Mouse (Mus musculus) ES-Bruce4 (cell line): ENCODE results near the gene Olfr325. TPM values are rescaled to one million over a fixed set of nuclear protein-coding genes. Genes with fewer than 3 reads are reported as not detected.

Source experiments
- H3K27ac ChIP-seq: 2 replicates; pipeline ENCODE4 v1.5.1; 2012; ENCODE audit warnings: low read length, inconsistent platforms; ENCODE audit not compliant: insufficient read depth
- H3K27me3 ChIP-seq: 2 replicates; pipeline ENCODE4 v1.6.1; 2012; ENCODE audit warnings: mild to moderate bottlenecking, low read length, inconsistent platforms; ENCODE audit not compliant: control insufficient read depth, poor library complexity, insufficient read depth, severe bottlenecking
- H3K36me3 ChIP-seq: 2 replicates; pipeline ENCODE4 v1.6.1; 2012; ENCODE audit warnings: inconsistent platforms, mild to moderate bottlenecking, low read length, moderate library complexity; ENCODE audit not compliant: control insufficient read depth, poor library complexity, insufficient read depth, severe bottlenecking
- H3K4me1 ChIP-seq: one replicate; pipeline ENCODE4 v1.8.1; 2011; ENCODE audit warnings: low read length; ENCODE audit not compliant: control insufficient read depth, insufficient read depth
- H3K4me3 ChIP-seq: 2 replicates; pipeline ENCODE4 v1.5.1; 2011; ENCODE audit warnings: low read depth, mild to moderate bottlenecking, low read length
- H3K9ac ChIP-seq: 2 replicates; pipeline ENCODE4 v1.6.1; 2012; ENCODE audit warnings: low read depth, mild to moderate bottlenecking, inconsistent platforms; ENCODE audit not compliant: poor library complexity, severe bottlenecking
- H3K9me3 ChIP-seq: replicated peaks from 2 replicates; pipeline ENCODE4 v1.6.1; 2012; ENCODE audit warnings: mild to moderate bottlenecking, low read length, inconsistent platforms; ENCODE audit not compliant: control insufficient read depth, poor library complexity, insufficient read depth, severe bottlenecking
- CTCF ChIP-seq: IDR thresholded peaks from one replicate; pipeline ENCODE4 v1.8.1; 2011; ENCODE audit warnings: low read depth, low read length
- EP300 ChIP-seq: IDR thresholded peaks from 2 replicates; pipeline ENCODE4 v1.6.1; 2011; ENCODE audit warnings: low read depth, low read length; ENCODE audit not compliant: insufficient read depth
- POLR2A ChIP-seq: IDR thresholded peaks from one replicate; pipeline ENCODE4 v1.8.1; 2011; ENCODE audit warnings: low read length; ENCODE audit not compliant: insufficient read depth
- polyA plus RNA-seq: library from polyadenylated mRNA; stranded (reverse); fragments of >200 nt; gene quantifications from 2 replicates; pipeline ENCODE4 v1.2.4, GENCODE M21; 2011; ENCODE audit warnings: low read depth; ENCODE audit not compliant: missing spikeins, insufficient read depth, insufficient read length

Olfr325 gene
- polyA plus RNA-seq, 1 experiment: not detected

DNA sequence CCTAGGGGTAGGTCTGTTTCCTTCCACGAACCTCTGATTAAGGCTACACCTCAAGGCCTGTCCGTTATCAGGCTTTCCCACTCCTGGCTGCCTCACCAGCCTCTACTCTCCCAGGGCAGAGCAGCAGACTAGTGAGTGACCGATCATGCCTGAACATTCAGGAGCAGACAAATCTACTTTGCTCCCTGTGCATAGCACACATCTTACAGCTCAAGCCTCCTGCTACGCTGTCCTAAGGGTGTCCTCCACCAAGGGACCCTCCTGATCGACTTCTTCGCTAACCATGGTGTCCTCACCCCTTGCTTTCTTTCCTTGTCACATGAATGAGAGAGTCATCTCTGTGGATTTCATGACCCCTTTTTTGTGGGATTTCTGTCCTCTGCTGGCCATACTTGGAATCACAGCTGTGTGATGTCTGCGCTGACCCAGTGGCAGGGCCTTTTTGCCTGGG lies 10.4 kb downstream of the Olfr325 start:
- Histone ChIP-seq H3K36me3 (no peaks in the 10 kb centered on the region), H3K4me1 (no peaks in the 10 kb centered on the region), H3K9ac (no peak overlapping the region), H3K9me3 (no peaks in the 10 kb centered on the region), H3K27me3 (no peaks in the 10 kb centered on the region), H3K27ac (no peak overlapping the region), H3K4me3 (no peak overlapping the region)
- TF ChIP-seq POLR2A (no peak), CTCF (peak; percentile 27)

DNA sequence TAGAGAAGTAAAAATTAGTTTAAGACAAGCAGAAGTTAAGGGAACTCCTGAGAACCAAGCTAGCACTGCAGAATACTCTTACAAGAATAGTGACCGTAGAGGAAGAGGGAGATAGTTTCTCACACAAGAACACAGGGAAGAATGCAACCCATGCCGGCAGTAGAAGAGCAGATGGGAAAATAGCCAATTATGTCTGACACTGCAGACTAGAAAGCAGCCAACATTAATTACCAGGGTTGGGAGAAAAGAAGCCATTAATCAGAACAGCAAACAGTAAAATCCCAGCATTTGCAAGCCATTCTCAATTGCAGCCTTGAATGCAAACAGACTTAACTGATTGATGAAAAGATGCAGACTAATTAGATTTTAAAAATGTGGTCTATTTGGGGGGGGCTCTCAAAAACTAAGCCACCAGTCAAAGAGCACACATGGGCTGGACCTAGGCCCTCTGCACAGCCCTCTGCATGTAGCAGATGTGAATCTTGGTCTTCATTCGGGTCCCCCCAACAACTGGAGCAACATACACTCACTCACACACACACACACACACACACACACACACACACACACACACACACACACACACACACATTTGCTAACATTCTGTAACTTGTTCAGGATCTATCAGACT lies 11.2 kb downstream of the Olfr325 start:
- TF ChIP-seq CTCF (no peak), EP300 (no peak), POLR2A (no peak)
- H3K27ac ChIP-seq: no peak overlapping the region
- H3K4me3 ChIP-seq: no peak overlapping the region
- no peaks in the 10 kb centered on the region for H3K4me1 ChIP-seq
- no peaks in the 10 kb centered on the region for H3K36me3 ChIP-seq
- no peak overlapping the region for H3K9ac ChIP-seq
- H3K9me3 ChIP-seq: no peaks in the 10 kb centered on the region
- no peaks in the 10 kb centered on the region for H3K27me3 ChIP-seq

DNA sequence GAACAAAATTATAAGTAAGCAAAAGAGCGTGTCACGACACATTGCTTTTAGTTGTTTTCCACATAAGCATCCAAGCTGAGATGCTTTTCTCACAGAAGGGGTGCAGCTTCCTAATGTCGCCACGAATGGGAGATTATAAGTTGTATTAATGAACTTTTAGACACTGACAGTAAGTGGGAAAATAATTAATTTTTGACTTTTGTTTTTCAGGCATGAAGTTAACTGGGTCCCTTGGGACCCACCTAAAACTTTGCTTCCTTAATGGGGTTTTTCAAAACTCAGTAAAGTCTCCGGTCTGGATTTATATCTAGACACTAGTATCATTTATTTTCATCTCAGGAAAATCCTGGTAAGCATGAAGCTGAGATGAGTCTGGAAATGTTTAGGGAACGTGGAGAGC lies 17.3 kb downstream of the Olfr325 start, which contains the start of gene Olfr324:
Gene Olfr324 (plus strand): TSS at position 301 of the 400 bp plus-strand sequence.
- Histone ChIP-seq H3K9me3 (no peaks in the 10 kb centered on the region), H3K27me3 (no peaks in the 10 kb centered on the region), H3K4me1 (no peaks in the 10 kb centered on the region), H3K27ac (no peak within 1 kb of the TSS), H3K36me3 (no peaks in the 10 kb centered on the region), H3K9ac (no peak within 1 kb of the TSS), H3K4me3 (no peak within 1 kb of the TSS)
- TF ChIP-seq EP300: no peak

DNA sequence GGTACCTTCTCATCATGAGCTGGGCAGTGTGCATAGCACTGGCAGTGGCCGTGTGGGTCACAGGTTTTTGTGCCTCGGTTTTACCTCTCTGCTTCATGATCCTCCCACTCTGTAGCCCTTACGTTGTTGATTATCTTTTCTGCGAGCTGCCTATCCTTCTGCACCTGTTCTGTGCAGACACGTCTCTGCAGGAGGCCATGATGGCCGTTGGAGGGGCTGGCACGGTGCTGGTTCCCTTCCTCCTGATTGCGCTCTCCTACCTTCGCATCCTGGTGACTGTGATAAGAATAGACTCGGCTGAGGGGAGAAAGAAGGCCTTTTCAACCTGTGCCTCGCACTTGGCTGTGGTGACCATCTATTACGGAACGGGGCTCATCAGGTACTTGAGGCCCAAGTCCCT lies 20.3 kb downstream of the Olfr325 start:
- no peak overlapping the region for H3K4me3 ChIP-seq
- H3K9ac ChIP-seq: no peak overlapping the region
- TF ChIP-seq EP300 (no peak), POLR2A (no peak), CTCF (no peak)
- no peaks in the 10 kb centered on the region for H3K4me1 ChIP-seq
- no peaks in the 10 kb centered on the region for H3K9me3 ChIP-seq
- no peak overlapping the region for H3K27ac ChIP-seq
- H3K36me3 ChIP-seq: no peaks in the 10 kb centered on the region
- no peaks in the 10 kb centered on the region; the same call in 1 of the 2 replicates for H3K27me3 ChIP-seq

DNA sequence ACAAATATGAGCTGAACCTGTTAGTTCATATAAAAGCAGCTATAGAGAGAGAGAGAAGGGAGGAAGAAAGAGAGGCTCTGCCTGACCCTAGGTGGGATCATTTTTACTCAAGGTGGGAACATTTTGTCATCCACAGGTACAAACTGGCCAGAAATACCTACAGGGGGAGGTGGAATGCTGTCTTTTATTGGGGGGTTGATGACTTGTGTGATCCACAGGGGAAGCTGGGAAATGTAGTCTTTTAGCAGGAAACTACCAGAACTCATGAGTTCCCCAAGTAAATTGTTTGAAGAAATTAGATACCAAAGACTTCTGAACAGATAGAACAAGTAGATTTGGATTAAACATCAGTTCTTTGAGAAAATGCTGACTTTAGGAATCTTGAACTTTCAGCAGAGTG lies 24.5 kb downstream of the Olfr325 start:
- H3K27me3 ChIP-seq: no peaks in the 10 kb centered on the region; the same call in 1 of the 2 replicates
- H3K4me1 ChIP-seq: no peaks in the 10 kb centered on the region
- no peak for TF ChIP-seq EP300
- H3K9ac ChIP-seq: no peak overlapping the region
- no peak overlapping the region for H3K4me3 ChIP-seq
- H3K36me3 ChIP-seq: no peaks in the 10 kb centered on the region
- H3K27ac ChIP-seq: no peak overlapping the region
- H3K9me3 ChIP-seq: no peaks in the 10 kb centered on the region

DNA sequence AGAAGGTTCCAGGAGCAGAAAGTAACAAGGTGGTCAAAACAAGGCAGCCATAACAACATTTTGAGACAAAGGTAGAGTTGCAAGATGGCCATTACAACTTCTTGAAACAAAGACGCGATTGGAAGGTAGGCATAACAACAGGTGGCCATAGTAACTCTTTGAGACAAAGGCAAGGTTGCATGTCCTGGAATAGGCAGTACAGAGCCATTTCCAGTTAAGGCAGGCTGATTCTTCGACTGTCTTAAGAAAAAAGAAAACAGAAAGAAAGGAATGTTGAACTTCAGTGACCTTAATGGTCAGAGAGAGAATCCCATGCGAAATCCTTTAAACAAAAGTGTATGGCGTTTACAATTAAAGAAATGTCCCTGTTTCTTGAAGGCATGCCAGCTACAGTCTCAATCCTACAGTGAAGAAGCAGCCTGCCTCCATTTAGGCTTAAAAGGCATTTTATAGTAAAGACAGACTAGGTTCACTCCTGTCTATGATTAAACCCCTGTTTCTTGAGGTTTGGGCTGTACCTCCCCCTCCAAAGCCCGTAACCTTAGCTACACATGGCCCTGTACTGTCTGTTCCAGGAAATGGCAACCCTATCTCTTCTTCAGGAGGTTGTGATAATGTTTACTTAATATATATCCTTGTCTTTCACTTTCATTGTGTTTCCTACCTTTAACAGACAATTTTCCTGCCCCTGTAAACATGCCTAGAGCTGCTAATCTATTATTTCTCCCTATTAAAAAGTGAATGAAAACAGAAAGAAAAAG lies 25.4 kb downstream of the Olfr325 start:
- no peak overlapping the region for H3K4me3 ChIP-seq
- no peak overlapping the region for H3K27ac ChIP-seq
- no peak overlapping the region for H3K9ac ChIP-seq
- H3K4me1 ChIP-seq: no peaks in the 10 kb centered on the region
- no peaks in the 10 kb centered on the region for H3K36me3 ChIP-seq
- H3K9me3 ChIP-seq: no peaks in the 10 kb centered on the region
- H3K27me3 ChIP-seq: no peaks in the 10 kb centered on the region; the same call in 1 of the 2 replicates
- TF ChIP-seq CTCF: no peak
- TF ChIP-seq POLR2A: no peak
- TF ChIP-seq EP300: no peak
